Mouse (Mus musculus) monocyte, adult 5-6 weeks (primary cell): Measurements from ENCODE around the gene Tsnax. TPM values are rescaled to one million over a fixed set of nuclear protein-coding genes. Genes with fewer than 3 reads are reported as not detected.

ENCODE experiments used
- ATAC-seq: fragments of 153-309, 156-312 bp; replicated peaks from 2 replicates; pipeline ENCODE4 v1.8.0; 2017; ENCODE audit warnings: mild to moderate bottlenecking; ENCODE audit not compliant: low TSS enrichment, insufficient number of reproducible peaks, severe bottlenecking, poor library complexity, low FRiP score
- total RNA-seq: library from RNA; stranded (forward); fragments of 200-1000, 200-491, 200-594 nt; gene quantifications from 3 replicates; pipeline ENCODE4 v1.2.3, GENCODE M21; 2017

The Tsnax gene
- total RNA-seq: 61.3 to 84.4 TPM (median 71.8 TPM) in 3 replicates

- peak; percentile 78 for ATAC-seq
These were observed at the start of gene Tsnax for GRCm38 (mm10) chr8:125012695-125013627. Gene Tsnax (plus strand): TSS chr8:125012997.

GRCm38 (mm10) chr8:124963246-124963645 lies 49.6 kb upstream of the Tsnax start:
- no peak for ATAC-seq

DNA sequence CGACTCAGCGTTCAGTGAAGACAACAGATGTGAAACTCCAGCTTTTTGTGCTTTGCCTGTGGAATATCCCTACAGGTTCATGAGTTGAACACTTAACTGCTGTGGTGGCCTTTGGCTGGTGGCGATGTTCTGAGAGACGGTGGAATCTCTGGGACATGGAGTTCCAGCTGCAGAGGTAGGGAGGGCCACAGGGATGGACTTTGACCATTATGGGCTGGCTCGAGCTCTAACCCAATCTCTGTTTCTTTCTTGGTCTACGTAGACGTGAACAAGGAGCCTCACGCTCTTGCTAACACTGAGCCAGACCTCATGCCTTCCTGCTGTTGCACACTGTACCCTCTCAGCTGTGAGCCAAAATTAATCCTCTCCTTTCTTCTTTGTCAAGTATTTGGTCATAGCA lies 47.8 kb upstream of the Tsnax start:
- no peak for ATAC-seq

GRCm38 (mm10) chr8:124970312-124970933 lies 42.4 kb upstream of the Tsnax start:
- ATAC-seq: no peak

DNA sequence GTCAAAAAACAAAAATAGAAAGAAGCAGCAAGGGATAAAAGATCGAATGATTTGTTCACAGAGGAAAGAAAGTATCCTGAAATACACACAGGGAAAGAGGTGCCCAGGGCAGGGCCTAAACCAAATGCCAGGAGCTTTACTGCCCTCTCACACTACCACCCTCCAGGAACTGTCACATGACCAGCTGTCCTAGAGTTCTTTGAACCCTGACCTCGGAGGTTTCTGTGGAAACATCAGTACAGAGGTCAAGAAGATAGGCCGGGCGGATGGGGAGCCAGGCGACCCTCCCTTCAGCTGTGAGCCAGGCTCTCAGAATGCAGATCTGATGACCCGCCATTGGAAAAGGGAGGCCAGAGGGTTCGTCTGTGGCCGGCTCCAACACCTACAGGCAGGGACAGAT lies 39.6 kb upstream of the Tsnax start:
- no peak for ATAC-seq

- ATAC-seq: no peak
These were observed 38.5 kb upstream of the Tsnax start for GRCm38 (mm10) chr8:124974254-124974653.

DNA sequence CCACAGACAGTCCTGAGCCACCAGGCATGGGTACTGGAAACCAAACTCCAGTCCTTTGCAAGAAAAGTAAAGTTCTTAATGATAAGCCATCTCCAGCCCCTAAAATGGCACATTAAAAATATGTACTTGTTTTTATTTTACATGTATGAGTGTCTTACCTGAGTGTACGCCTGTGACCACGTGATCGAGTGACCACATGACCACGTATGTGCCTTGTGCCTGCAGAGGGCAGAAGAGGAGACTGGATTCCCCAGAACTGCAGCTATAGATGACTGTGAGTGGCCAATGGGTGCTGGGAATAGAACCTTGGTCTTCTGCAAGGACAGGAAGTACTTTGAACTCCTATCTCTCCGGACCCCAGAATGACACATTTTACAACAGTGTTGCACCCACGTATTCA lies 36.6 kb upstream of the Tsnax start:
- no peak for ATAC-seq

DNA sequence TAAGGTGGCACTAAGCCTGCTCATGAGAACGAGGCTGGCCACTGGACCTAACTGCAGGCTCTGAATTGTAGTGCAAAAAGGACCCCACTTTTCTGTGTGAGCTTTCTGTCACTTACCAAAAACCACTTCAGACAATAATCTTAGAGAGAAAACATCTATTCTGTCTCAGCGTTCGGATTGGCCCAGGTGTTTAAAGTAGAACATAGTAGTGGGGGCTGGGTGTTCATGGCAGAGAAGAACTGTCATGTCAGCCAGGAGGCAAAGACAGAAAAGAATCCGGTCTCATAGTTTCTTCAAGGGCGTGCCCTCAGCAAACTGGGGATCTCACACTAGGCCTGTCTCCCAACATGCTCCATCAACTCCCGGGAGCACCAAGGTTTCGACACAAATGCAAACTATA lies 34.8 kb upstream of the Tsnax start:
- no peak for ATAC-seq

DNA sequence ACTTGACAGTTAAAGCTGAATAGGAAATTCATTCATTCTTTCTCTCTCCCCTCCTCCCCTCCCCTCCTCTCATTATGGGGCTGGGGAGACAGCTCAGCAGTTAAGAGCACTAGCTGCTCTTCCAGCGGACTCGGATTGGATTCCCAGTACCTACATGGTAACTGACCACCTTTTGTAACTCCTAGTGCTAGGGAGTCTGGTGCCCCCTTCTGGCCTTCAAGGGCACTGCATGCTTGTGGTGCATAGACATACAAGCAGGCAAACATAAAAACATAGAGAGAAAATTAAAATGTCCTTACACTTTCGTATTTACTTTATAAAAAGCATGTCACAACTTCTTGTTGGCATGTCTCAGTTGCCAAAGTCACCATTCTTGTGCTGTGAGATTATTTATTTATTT lies 32.8 kb upstream of the Tsnax start:
- no peak for ATAC-seq

DNA sequence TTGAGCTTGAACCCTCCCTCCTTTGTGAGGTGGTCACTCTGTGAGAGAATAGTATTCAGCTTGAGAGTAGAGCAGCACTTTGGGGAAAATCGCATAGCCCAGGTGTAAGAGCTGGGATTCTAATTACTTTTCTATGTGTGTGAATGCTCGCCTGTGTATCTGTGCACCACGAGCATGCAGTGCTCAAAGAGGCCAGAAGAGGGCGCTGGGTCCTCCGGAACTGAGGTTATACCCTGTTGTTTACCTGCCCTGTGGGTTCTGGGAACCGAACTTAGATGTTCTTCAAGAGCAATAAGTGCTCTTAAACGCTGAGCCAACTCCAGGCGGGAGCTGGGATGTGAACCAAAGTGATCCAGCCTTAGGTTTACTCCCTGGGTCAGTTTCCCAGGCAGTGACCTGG lies 32.0 kb upstream of the Tsnax start:
- ATAC-seq: no peak

- no peak for ATAC-seq
These were observed 21.7 kb upstream of the Tsnax start for GRCm38 (mm10) chr8:124990923-124991667.

DNA sequence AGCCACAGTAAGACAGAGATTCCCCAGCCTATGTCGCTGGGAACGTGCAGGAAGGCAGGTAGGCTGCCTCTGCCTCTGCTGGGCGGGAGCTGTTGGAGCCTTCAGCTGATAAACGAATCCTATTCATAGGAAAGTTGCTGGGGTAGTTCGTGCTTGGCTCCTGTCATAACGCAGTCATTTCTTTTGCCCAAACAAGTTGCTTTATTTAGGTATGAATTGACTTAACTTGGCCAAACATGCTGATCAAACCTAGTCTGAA lies 21.2 kb upstream of the Tsnax start:
- ATAC-seq: no peak

- no peak for ATAC-seq
These were observed 17.0 kb upstream of the Tsnax start for GRCm38 (mm10) chr8:124995776-124996175.

- no peak for ATAC-seq
These were observed 11.3 kb downstream of the Tsnax start for GRCm38 (mm10) chr8:125024085-125024484.

DNA sequence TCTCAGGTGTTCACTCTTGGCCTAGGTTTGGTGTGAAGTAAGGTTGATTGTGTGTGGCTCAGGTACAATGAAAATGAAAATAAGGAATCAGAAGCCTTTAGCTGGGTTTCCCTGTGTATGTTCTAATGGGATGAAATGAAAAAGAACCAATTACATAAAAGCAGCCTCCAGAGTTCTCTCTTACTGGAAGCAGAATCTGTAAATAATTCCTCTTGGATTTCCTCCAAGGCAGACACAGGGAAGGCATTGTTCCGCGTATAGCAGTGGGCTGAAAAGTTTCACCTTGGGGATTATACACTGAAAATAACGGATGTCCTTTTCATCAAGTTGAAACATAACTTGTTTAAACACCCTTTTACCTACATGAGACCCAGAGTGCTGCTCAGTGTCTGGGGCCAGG lies 14.4 kb downstream of the Tsnax start:
- ATAC-seq: no peak

DNA sequence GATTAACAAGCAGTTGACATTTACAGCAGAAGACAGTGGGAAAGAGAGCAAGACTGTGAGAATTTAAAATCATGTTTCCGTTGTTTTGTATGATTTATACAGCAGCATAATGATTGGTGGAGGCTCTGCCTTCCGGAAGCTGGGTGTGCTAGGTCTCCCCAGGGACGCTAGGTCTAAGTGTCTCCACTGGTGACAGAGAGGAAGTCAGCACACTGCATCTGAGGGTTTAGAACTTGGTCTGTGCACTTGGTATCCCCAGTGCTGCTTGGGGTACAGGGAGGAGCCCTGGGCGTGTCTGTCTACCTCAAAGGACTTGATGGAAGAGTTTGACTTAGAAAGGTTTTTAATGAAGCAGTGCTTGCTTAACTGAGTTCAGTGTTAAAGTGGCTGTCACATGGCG lies 16.0 kb downstream of the Tsnax start:
- no peak for ATAC-seq

- ATAC-seq: no peak
These were observed 18.5 kb downstream of the Tsnax start for GRCm38 (mm10) chr8:125031276-125031675.

- ATAC-seq: 0 out of 2 replicates have a peak, but pooled peaks have one; percentile 47
These were observed 21.9 kb downstream of the Tsnax start for GRCm38 (mm10) chr8:125034669-125035068.

- ATAC-seq: no peak
These were observed 24.3 kb downstream of the Tsnax start for GRCm38 (mm10) chr8:125037081-125037480.

- no peak for ATAC-seq
These were observed 25.9 kb downstream of the Tsnax start for GRCm38 (mm10) chr8:125038731-125039130.
